Mouse (Mus musculus): ENCODE measurements around the gene Vmn2r72. TPM values are rescaled to one million over a fixed set of nuclear protein-coding genes. Genes with fewer than 3 reads are reported as not detected.

Vmn2r72 gene
- not detected in 2 replicates for total RNA-seq (2015; ENCODE audit: low replicate concordance)
- 0.09 TPM in 1 of 2 replicates, not detected in the other for total RNA-seq (2017; ENCODE audit: low replicate concordance)

GRCm38 (mm10) chr7:85754997-85755396 lies at the start of gene Vmn2r72:
Gene Vmn2r72, minus strand, starts transcription at chr7:85755097.
- no peak for ATAC-seq (replicated peaks; ENCODE audit: low FRiP score, poor library complexity, severe bottlenecking)

Other genes with a start within 250 kb of the Vmn2r72 start
- not detected in 2 replicates for gene Vmn2r71, start 192.0 kb downstream of the Vmn2r72 start, total RNA-seq (2015; ENCODE audit: low replicate concordance)
- gene Vmn2r71, start 192.0 kb downstream of the Vmn2r72 start, total RNA-seq (2017; ENCODE audit: low replicate concordance), result not detected in 2 replicates
- not detected in 2 replicates for gene Vmn2r70, start 185.9 kb downstream of the Vmn2r72 start, total RNA-seq (2015; ENCODE audit: low replicate concordance)
- gene Vmn2r70, start 185.9 kb downstream of the Vmn2r72 start, total RNA-seq (2017; ENCODE audit: low replicate concordance), result not detected in 2 replicates
- gene Vmn2r73, start 121.2 kb upstream of the Vmn2r72 start, total RNA-seq (2015; ENCODE audit: low replicate concordance), result not detected in 2 replicates
- gene Vmn2r73, start 121.2 kb upstream of the Vmn2r72 start, total RNA-seq (2017; ENCODE audit: low replicate concordance), result not detected in 2 replicates
- not detected in 2 replicates for gene Vmn2r74, start 206.5 kb upstream of the Vmn2r72 start, total RNA-seq (2015; ENCODE audit: low replicate concordance)
- gene Vmn2r74, start 206.5 kb upstream of the Vmn2r72 start, total RNA-seq (2017; ENCODE audit: low replicate concordance), result not detected in 2 replicates